Mouse (Mus musculus) thymus, adult 2 months (tissue): ENCODE data around the gene Mxi1.

Experiments
- CTCF ChIP-seq: fragments of 200-500 bp; IDR thresholded peaks from 2 replicates; pipeline ENCODE4 v1.5.1; 2012; ENCODE audit warnings: mild to moderate bottlenecking, control low read depth, low read length, moderate library complexity, borderline replicate concordance; ENCODE audit not compliant: control insufficient read depth, poor library complexity, insufficient read depth; ENCODE audit errors: extremely low read depth
- POLR2A ChIP-seq: fragments of 200-500 bp; IDR thresholded peaks from 2 replicates; pipeline ENCODE4 v1.6.1; 2012; ENCODE audit warnings: mild to moderate bottlenecking, low read length, control low read depth, moderate library complexity; ENCODE audit not compliant: control insufficient read depth, poor library complexity, insufficient read depth; ENCODE audit errors: extremely low read depth

GRCm38 (mm10) chr19:53362967-53363366, 52.6 kb downstream of the Mxi1 start:
- TF ChIP-seq CTCF (no peak), POLR2A (no peak)
